Mouse (Mus musculus) layer of hippocampus, postnatal 14 days (tissue): ENCODE results near the gene Trap1. TPM values are rescaled to one million over a fixed set of nuclear protein-coding genes. Genes with fewer than 3 reads are reported as not detected.
"Not testable (repeated sequence)": the region's sequence is repeated elsewhere in the genome, so short reads cannot be mapped to it uniquely, and the experiment has no call there.

ENCODE experiments used
- DNase-seq, 2 experiments: peaks; one replicate each; pipeline ENCODE4 v3.0.0; 2021 to 2022; ENCODE audit warnings: low spot score in 2 of 2, mixed read lengths in 1 of 2
- total RNA-seq, 2 experiments: library from RNA; stranded (reverse); gene quantifications; 2 replicates each; pipeline ENCODE4 v1.2.3; 2021

The Trap1 gene
- total RNA-seq, 2 experiments from 2014 or later: 66.5 to 67.3 TPM

GRCm38 (mm10) chr16:4037690-4038089, 39.9 kb downstream of the Trap1 start:
- DNase-seq: no peak

GRCm38 (mm10) chr16:4036807-4037206, 40.8 kb downstream of the Trap1 start, which contains the start of gene Dnase1:
TSS of gene Dnase1 (plus strand) at chr16:4036942.
- DNase-seq: no peak

- DNase-seq: no peak
These were observed 42.1 kb downstream of the Trap1 start for GRCm38 (mm10) chr16:4035575-4035974.

GRCm38 (mm10) chr16:4034476-4034875, 43.2 kb downstream of the Trap1 start:
- DNase-seq: no peak

- DNase-seq: no peak
These were observed 43.7 kb downstream of the Trap1 start for GRCm38 (mm10) chr16:4033971-4034370.

- DNase-seq: no peak
These were observed 45.3 kb downstream of the Trap1 start for GRCm38 (mm10) chr16:4032341-4032748.

GRCm38 (mm10) chr16:4031441-4032274, 46.0 kb downstream of the Trap1 start:
- DNase-seq: no peak

- no peak for DNase-seq
These were observed 47.1 kb downstream of the Trap1 start for GRCm38 (mm10) chr16:4030501-4030900.

- no peak for DNase-seq
These were observed 48.2 kb downstream of the Trap1 start for GRCm38 (mm10) chr16:4029371-4029841.

GRCm38 (mm10) chr16:4027211-4027610, 50.4 kb downstream of the Trap1 start:
- no peak for DNase-seq

- no peak for DNase-seq
These were observed 51.0 kb downstream of the Trap1 start for GRCm38 (mm10) chr16:4026672-4027071.

GRCm38 (mm10) chr16:4022719-4023118, 54.9 kb downstream of the Trap1 start:
- DNase-seq: no peak

- no peak for DNase-seq
These were observed 56.4 kb downstream of the Trap1 start for GRCm38 (mm10) chr16:4021241-4021640.

GRCm38 (mm10) chr16:4017466-4017865, 60.2 kb downstream of the Trap1 start:
- DNase-seq: not testable (repeated sequence)

GRCm38 (mm10) chr16:4016786-4017185, 60.8 kb downstream of the Trap1 start:
- DNase-seq: not testable (repeated sequence)

- no peak for DNase-seq
These were observed 63.5 kb downstream of the Trap1 start for GRCm38 (mm10) chr16:4014040-4014668.

- no peak for DNase-seq
These were observed 64.6 kb downstream of the Trap1 start for GRCm38 (mm10) chr16:4012882-4013570.

- peak; percentile 94 to 97 for DNase-seq
These were observed 73.9 kb downstream of the Trap1 start, which contains the start of gene Slx4 for GRCm38 (mm10) chr16:4003489-4004398. TSS of gene Slx4 (minus strand) at chr16:4003770.
